Mouse (Mus musculus) T-helper 1 cell (primary cell): Measurements from ENCODE around the gene Triobp.

Experiments used
- in situ Hi-C: fragments of 300-600 bp; cut with MboI, MseI; formaldehyde crosslinking; loops from one replicate; pipeline ENCODE4 v1.15.1; 2025; ENCODE audit warnings: high pct_unique_total_duplicates

Gene Triobp

GRCm38 (mm10) chr15:78947657-78948056 lies at the start of gene Triobp:
TSS of gene Triobp (plus strand) at chr15:78947724.
- in situ Hi-C loops = no loop called here

- in situ Hi-C loops = no loop called here
Observed at GRCm38 (mm10) chr15:78898507-78899001, 49.0 kb upstream of the Triobp start.

GRCm38 (mm10) chr15:78899409-78899739 lies 48.1 kb upstream of the Triobp start, which contains the start of gene Gm49510:
TSS of gene Gm49510 (plus strand) at chr15:78899667.
- in situ Hi-C loops = no loop called here

- in situ Hi-C loops = no loop called here
Observed at GRCm38 (mm10) chr15:78899740-78900584, 47.6 kb upstream of the Triobp start, which contains the start of gene Sh3bp1. TSS of gene Sh3bp1 (plus strand) at chr15:78899768.

- in situ Hi-C loops = no loop called here
Observed at GRCm38 (mm10) chr15:78900585-78901421, 46.7 kb upstream of the Triobp start.

- in situ Hi-C loops = no loop called here
Observed at GRCm38 (mm10) chr15:78901422-78901789, 46.1 kb upstream of the Triobp start.

- in situ Hi-C loops = no loop called here
Observed at GRCm38 (mm10) chr15:78903243-78903642, 44.3 kb upstream of the Triobp start.

- in situ Hi-C loops = loop anchor here (5.0 kb wide), 1 partner anchor 779 kb away; the partner anchor contains the start of gene Josd1
Observed at GRCm38 (mm10) chr15:78908399-78908798, 39.1 kb upstream of the Triobp start.

GRCm38 (mm10) chr15:78908982-78909381 lies 38.5 kb upstream of the Triobp start:
- in situ Hi-C loops = loop anchor here (5.0 kb wide), 1 partner anchor 778 kb away; the partner anchor contains the start of gene Josd1

- in situ Hi-C loops = no loop called here
Observed at GRCm38 (mm10) chr15:78912040-78912439, 35.5 kb upstream of the Triobp start.

GRCm38 (mm10) chr15:78913632-78914090 lies 33.9 kb upstream of the Triobp start, which contains the start of gene Pdxp:
TSS of gene Pdxp (plus strand) at chr15:78913919.
- in situ Hi-C loops = no loop called here

- in situ Hi-C loops = no loop called here
Observed at GRCm38 (mm10) chr15:78914091-78914822, 33.3 kb upstream of the Triobp start.

GRCm38 (mm10) chr15:78914823-78915659 lies 32.5 kb upstream of the Triobp start:
- in situ Hi-C loops = no loop called here

GRCm38 (mm10) chr15:78915660-78916017 lies 31.9 kb upstream of the Triobp start:
- in situ Hi-C loops = no loop called here

GRCm38 (mm10) chr15:78916052-78916826 lies 31.3 kb upstream of the Triobp start:
- in situ Hi-C loops = no loop called here

- in situ Hi-C loops = no loop called here
Observed at GRCm38 (mm10) chr15:78918126-78918525, 29.4 kb upstream of the Triobp start.

GRCm38 (mm10) chr15:78919914-78920313 lies 27.6 kb upstream of the Triobp start:
- in situ Hi-C loops = no loop called here

GRCm38 (mm10) chr15:78922700-78923099 lies 24.8 kb upstream of the Triobp start:
- in situ Hi-C loops = no loop called here

GRCm38 (mm10) chr15:78923585-78923984 lies 23.9 kb upstream of the Triobp start:
- in situ Hi-C loops = no loop called here

GRCm38 (mm10) chr15:78925129-78925528 lies 22.4 kb upstream of the Triobp start:
- in situ Hi-C loops = no loop called here
